Mouse (Mus musculus): ENCODE results near the gene Fgfrl1. TPM values are rescaled to one million over a fixed set of nuclear protein-coding genes. Genes with fewer than 3 reads are reported as not detected.

Fgfrl1 gene
- polyA plus RNA-seq, 1 experiment from 2014 or later = 13.0 TPM

- ATAC-seq (ENCODE audit: insufficient number of reproducible peaks, insufficient read depth, low FRiP score, low read depth) = no peak
Observed at GRCm38 (mm10) chr5:108697341-108697753, 5.2 kb downstream of the Fgfrl1 start.

GRCm38 (mm10) chr5:108700346-108700745 lies 8.2 kb downstream of the Fgfrl1 start:
- H3K27me3 ChIP-seq (ENCODE audit: control insufficient read depth, insufficient read depth, low read length) = no peaks in the 10 kb centered on the region
- H3K4me2 ChIP-seq (replicated peaks; ENCODE audit: low read depth, low read length) = no peak overlapping the region
- H3K27ac ChIP-seq (ENCODE audit: low read length) = peak overlapping the region; percentile 79; the same call in 1 of the 2 replicates
- H3K9me3 ChIP-seq (ENCODE audit: control insufficient read depth, low read depth, low read length) = no peaks in the 10 kb centered on the region
- WGBS = 48% methylated on average over 3 of the region's 3 CpGs
- peak; percentile 82 for ATAC-seq (ENCODE audit: insufficient number of reproducible peaks, insufficient read depth, low FRiP score, low read depth)
- H3K4me3 ChIP-seq (ENCODE audit: low read depth, low read length) = no peak overlapping the region
- H3K36me3 ChIP-seq (ENCODE audit: control insufficient read depth, insufficient read depth, low read length) = peaks cover 7% of the 10 kb centered on the region
- peaks cover 27% of the 10 kb centered on the region; the same call in 1 of the 2 replicates for H3K4me1 ChIP-seq (ENCODE audit: control insufficient read depth, insufficient read depth, low read length)
- H3K9ac ChIP-seq (replicated peaks; ENCODE audit: low read depth, low read length) = no peak overlapping the region

More at GRCm38 (mm10) chr5:108697341-108697753, 5.2 kb downstream of the Fgfrl1 start:
- Histone ChIP-seq H3K27ac (ENCODE audit: low read length) (peak overlapping the region; percentile 16; the same call in 1 of the 2 replicates), H3K4me1 (ENCODE audit: control insufficient read depth, insufficient read depth, low read length) (peaks cover 41% of the 10 kb centered on the region; the same call in 1 of the 2 replicates), H3K36me3 (ENCODE audit: control insufficient read depth, insufficient read depth, low read length) (no peaks in the 10 kb centered on the region), H3K4me2 (replicated peaks; ENCODE audit: low read depth, low read length) (no peak overlapping the region), H3K9ac (replicated peaks; ENCODE audit: low read depth, low read length) (no peak overlapping the region), H3K4me3 (ENCODE audit: low read depth, low read length) (no peak overlapping the region), H3K9me3 (ENCODE audit: control insufficient read depth, low read depth, low read length) (no peaks in the 10 kb centered on the region), H3K27me3 (ENCODE audit: control insufficient read depth, insufficient read depth, low read length) (no peaks in the 10 kb centered on the region)
- 22% methylated on average over 4 of the region's 4 CpGs for WGBS

DNA sequence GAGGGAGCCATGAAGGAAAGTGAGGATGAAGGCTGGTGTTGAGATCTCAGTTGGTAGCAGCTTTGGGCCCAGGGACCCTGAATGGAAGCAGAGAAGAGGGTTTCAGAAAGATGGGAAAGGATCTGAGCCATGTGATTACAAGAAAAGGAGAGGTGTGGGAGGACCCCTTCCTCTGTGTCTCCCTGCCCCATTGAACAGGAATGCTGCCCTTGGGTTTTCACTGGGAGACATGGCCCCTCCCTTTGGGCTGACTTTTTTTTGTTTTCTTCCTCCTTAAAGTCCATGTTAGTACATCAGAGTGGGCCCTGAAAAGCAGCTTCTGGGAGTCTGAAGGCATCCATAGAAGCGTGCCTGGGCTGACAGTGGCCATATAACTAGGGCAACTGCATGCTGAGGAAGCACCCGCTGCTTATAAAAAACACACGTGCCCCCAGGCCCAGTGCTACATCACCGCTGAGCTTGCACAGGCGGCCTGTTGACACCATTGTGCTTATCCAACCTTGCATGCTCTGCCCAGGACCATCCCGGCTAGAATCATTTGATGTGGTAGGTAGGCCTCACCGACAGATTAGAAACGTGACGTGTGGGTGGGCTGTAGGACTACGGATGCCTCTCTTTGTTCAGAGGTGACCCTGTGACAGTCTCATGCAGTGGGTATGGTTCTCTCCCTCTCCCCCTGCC lies 9.3 kb downstream of the Fgfrl1 start:
- 82% methylated on average over 10 of the region's 10 CpGs for WGBS
- H3K36me3 ChIP-seq (ENCODE audit: control insufficient read depth, insufficient read depth, low read length) = peaks cover 18% of the 10 kb centered on the region
- H3K4me2 ChIP-seq (replicated peaks; ENCODE audit: low read depth, low read length) = no peak overlapping the region
- no peaks in the 10 kb centered on the region for H3K9me3 ChIP-seq (ENCODE audit: control insufficient read depth, low read depth, low read length)
- H3K27me3 ChIP-seq (ENCODE audit: control insufficient read depth, insufficient read depth, low read length) = no peaks in the 10 kb centered on the region
- peaks cover 17% of the 10 kb centered on the region; the same call in 1 of the 2 replicates for H3K4me1 ChIP-seq (ENCODE audit: control insufficient read depth, insufficient read depth, low read length)
- no peak overlapping the region for H3K27ac ChIP-seq (ENCODE audit: low read length)
- no peak for ATAC-seq (ENCODE audit: insufficient number of reproducible peaks, insufficient read depth, low FRiP score, low read depth)
- no peak overlapping the region for H3K4me3 ChIP-seq (ENCODE audit: low read depth, low read length)
- H3K9ac ChIP-seq (replicated peaks; ENCODE audit: low read depth, low read length) = no peak overlapping the region

DNA sequence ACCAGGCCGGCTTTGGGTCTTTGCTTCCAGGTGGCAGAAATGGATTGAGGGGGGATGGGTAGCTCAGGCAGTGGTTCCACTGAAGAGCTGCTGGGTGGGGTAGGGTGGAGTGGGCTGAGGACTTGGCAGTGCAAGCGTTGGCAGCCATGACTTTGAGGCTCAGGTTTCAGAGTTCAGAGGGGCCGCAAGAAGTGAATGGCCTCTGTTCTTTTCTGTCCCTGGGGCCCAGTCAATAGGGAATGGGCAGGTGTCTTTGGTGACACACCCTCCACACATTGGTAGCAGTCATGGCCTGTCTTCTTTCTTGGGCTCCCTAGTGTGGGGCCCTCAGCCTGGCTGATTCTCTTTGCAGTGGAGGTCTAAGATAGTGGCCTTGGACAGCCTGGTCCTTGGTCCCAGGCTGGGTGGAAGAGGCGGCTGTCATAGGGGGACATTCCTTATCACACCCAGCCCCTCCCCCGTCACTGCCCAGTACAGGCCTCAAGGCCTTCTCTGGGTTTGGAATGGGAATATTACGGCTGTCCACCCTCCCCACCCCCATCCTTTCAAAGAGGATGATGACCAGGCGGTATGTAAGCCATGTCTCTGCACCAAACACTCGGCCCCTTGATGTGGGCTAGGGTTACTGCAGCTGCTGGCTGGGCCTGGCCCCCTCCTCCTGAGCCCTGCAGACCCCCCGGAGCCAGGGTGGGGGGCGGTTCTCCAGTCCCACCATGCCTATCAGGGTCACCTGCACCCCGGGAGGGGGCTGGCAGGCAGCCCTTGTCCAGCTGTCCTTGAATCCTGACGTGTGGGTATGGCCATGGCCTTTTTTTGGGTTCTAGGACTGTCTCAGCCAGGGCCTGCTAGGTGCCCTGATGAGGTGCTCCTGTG lies 11.8 kb downstream of the Fgfrl1 start:
- Histone ChIP-seq H3K9ac (replicated peaks; ENCODE audit: low read depth, low read length) (0 out of 2 replicates have a peak overlapping the region, but pooled peaks have one; percentile 6), H3K36me3 (ENCODE audit: control insufficient read depth, insufficient read depth, low read length) (peaks cover 30% of the 10 kb centered on the region), H3K4me2 (replicated peaks; ENCODE audit: low read depth, low read length) (no peak overlapping the region), H3K4me1 (ENCODE audit: control insufficient read depth, insufficient read depth, low read length) (0 out of 2 replicates have a peak, but pooled peaks cover 5% of the 10 kb centered on the region), H3K9me3 (ENCODE audit: control insufficient read depth, low read depth, low read length) (no peaks in the 10 kb centered on the region), H3K27me3 (ENCODE audit: control insufficient read depth, insufficient read depth, low read length) (no peaks in the 10 kb centered on the region), H3K4me3 (ENCODE audit: low read depth, low read length) (no peak overlapping the region), H3K27ac (ENCODE audit: low read length) (no peak overlapping the region)
- WGBS = 66% methylated on average over 12 of the region's 12 CpGs
- no peak; the same call in 1 of the 2 replicates for ATAC-seq (ENCODE audit: insufficient number of reproducible peaks, insufficient read depth, low FRiP score, low read depth)

GRCm38 (mm10) chr5:108707758-108708157 lies 15.6 kb downstream of the Fgfrl1 start:
- no peak overlapping the region for H3K9ac ChIP-seq (replicated peaks; ENCODE audit: low read depth, low read length)
- H3K27me3 ChIP-seq (ENCODE audit: control insufficient read depth, insufficient read depth, low read length) = no peaks in the 10 kb centered on the region
- no peak overlapping the region for H3K4me2 ChIP-seq (replicated peaks; ENCODE audit: low read depth, low read length)
- no peak overlapping the region for H3K27ac ChIP-seq (ENCODE audit: low read length)
- 90% methylated on average over 2 of the region's 2 CpGs for WGBS
- H3K4me3 ChIP-seq (ENCODE audit: low read depth, low read length) = no peak overlapping the region
- H3K36me3 ChIP-seq (ENCODE audit: control insufficient read depth, insufficient read depth, low read length) = peaks cover 30% of the 10 kb centered on the region
- no peaks in the 10 kb centered on the region for H3K9me3 ChIP-seq (ENCODE audit: control insufficient read depth, low read depth, low read length)
- no peak for ATAC-seq (ENCODE audit: insufficient number of reproducible peaks, insufficient read depth, low FRiP score, low read depth)
- no peaks in the 10 kb centered on the region for H3K4me1 ChIP-seq (ENCODE audit: control insufficient read depth, insufficient read depth, low read length)

GRCm38 (mm10) chr5:108708419-108708818 lies 16.2 kb downstream of the Fgfrl1 start:
- H3K27me3 ChIP-seq (ENCODE audit: control insufficient read depth, insufficient read depth, low read length) = no peaks in the 10 kb centered on the region
- peaks cover 30% of the 10 kb centered on the region for H3K36me3 ChIP-seq (ENCODE audit: control insufficient read depth, insufficient read depth, low read length)
- H3K4me3 ChIP-seq (ENCODE audit: low read depth, low read length) = no peak overlapping the region
- no peaks in the 10 kb centered on the region for H3K9me3 ChIP-seq (ENCODE audit: control insufficient read depth, low read depth, low read length)
- no peak overlapping the region for H3K9ac ChIP-seq (replicated peaks; ENCODE audit: low read depth, low read length)
- 93% methylated on average over 1 of the region's 1 CpGs for WGBS
- H3K4me1 ChIP-seq (ENCODE audit: control insufficient read depth, insufficient read depth, low read length) = no peaks in the 10 kb centered on the region
- ATAC-seq (ENCODE audit: insufficient number of reproducible peaks, insufficient read depth, low FRiP score, low read depth) = no peak
- H3K27ac ChIP-seq (ENCODE audit: low read length) = no peak overlapping the region
- H3K4me2 ChIP-seq (replicated peaks; ENCODE audit: low read depth, low read length) = no peak overlapping the region

GRCm38 (mm10) chr5:108708981-108709731 lies 17.0 kb downstream of the Fgfrl1 start:
- WGBS = 46% methylated on average over 6 of the region's 6 CpGs

DNA sequence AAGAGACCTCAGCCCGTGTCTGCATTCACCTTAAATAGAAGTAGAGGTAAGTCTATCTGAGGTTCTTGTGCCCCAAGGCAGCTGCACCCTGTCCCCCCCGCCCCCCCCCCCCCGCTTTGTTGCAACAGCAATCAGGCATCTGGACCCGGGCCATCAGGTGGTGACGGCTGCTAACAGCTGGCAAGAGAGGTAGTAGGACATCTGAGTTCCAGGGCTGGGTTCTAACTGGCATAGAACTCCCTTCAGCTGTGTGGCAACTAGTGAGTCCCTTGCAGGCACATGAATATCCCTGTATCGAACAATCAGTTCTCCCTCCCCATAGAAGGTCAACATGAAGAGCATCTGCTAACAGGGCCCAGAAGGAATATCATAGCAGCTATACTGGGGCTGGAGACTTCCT lies 19.8 kb downstream of the Fgfrl1 start:
- no peak overlapping the region for H3K4me3 ChIP-seq (ENCODE audit: low read depth, low read length)
- H3K9ac ChIP-seq (replicated peaks; ENCODE audit: low read depth, low read length) = no peak overlapping the region
- H3K36me3 ChIP-seq (ENCODE audit: control insufficient read depth, insufficient read depth, low read length) = peaks cover 11% of the 10 kb centered on the region
- WGBS = 81% methylated on average over 6 of the region's 6 CpGs
- no peaks in the 10 kb centered on the region for H3K4me1 ChIP-seq (ENCODE audit: control insufficient read depth, insufficient read depth, low read length)
- no peaks in the 10 kb centered on the region for H3K27me3 ChIP-seq (ENCODE audit: control insufficient read depth, insufficient read depth, low read length)
- no peak overlapping the region for H3K27ac ChIP-seq (ENCODE audit: low read length)
- no peaks in the 10 kb centered on the region for H3K9me3 ChIP-seq (ENCODE audit: control insufficient read depth, low read depth, low read length)
- H3K4me2 ChIP-seq (replicated peaks; ENCODE audit: low read depth, low read length) = no peak overlapping the region
- ATAC-seq (ENCODE audit: insufficient number of reproducible peaks, insufficient read depth, low FRiP score, low read depth) = no peak

More at GRCm38 (mm10) chr5:108708981-108709731, 17.0 kb downstream of the Fgfrl1 start:
- Histone ChIP-seq H3K27me3 (ENCODE audit: control insufficient read depth, insufficient read depth, low read length) (no peaks in the 10 kb centered on the region), H3K27ac (ENCODE audit: low read length) (no peak overlapping the region), H3K4me1 (ENCODE audit: control insufficient read depth, insufficient read depth, low read length) (no peaks in the 10 kb centered on the region), H3K36me3 (ENCODE audit: control insufficient read depth, insufficient read depth, low read length) (peaks cover 30% of the 10 kb centered on the region), H3K9me3 (ENCODE audit: control insufficient read depth, low read depth, low read length) (no peaks in the 10 kb centered on the region), H3K4me3 (ENCODE audit: low read depth, low read length) (no peak overlapping the region), H3K4me2 (replicated peaks; ENCODE audit: low read depth, low read length) (no peak overlapping the region), H3K9ac (replicated peaks; ENCODE audit: low read depth, low read length) (no peak overlapping the region)
- ATAC-seq (ENCODE audit: insufficient number of reproducible peaks, insufficient read depth, low FRiP score, low read depth) = no peak
